Mouse (Mus musculus) gastrocnemius, adult 8-10 months (tissue): ENCODE data around the gene Ppargc1a. TPM values are rescaled to one million over a fixed set of nuclear protein-coding genes. Genes with fewer than 3 reads are reported as not detected.

ENCODE experiments used
- DNase-seq, 2 experiments: peaks; one replicate each; pipeline ENCODE4 v3.0.0; 2022; ENCODE audit warnings: low spot score in 2 of 2
- total RNA-seq, 4 experiments: library from RNA; stranded (reverse); gene quantifications; 2 replicates each; pipeline ENCODE4 v1.2.4; 2022

The Ppargc1a gene
- total RNA-seq, 4 experiments from 2014 or later, result 26.3 to 47.8 (median 38.9) TPM

GRCm38 (mm10) chr5:51426406-51426805 lies 141.1 kb downstream of the Ppargc1a start:
- no peak for DNase-seq

DNA sequence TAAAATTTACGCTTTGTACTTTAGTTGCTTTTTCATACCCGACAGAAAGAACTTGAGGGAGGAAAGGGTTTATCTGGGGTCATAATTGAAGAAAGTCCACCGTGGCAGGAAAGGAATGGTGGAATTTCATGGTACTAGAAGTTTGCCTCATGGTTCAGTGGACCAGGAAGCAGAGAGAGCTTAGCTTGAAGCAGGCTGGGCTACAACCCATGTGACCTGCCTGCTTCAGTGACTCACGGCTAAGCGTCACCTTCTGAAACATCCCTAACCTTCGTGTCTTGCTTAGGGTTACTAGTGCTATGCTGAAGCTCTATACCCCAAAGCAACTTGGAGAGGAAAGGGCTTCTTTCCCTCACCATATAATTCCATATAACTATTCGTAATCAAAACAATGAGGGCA lies 151.1 kb downstream of the Ppargc1a start:
- no peak for DNase-seq

DNA sequence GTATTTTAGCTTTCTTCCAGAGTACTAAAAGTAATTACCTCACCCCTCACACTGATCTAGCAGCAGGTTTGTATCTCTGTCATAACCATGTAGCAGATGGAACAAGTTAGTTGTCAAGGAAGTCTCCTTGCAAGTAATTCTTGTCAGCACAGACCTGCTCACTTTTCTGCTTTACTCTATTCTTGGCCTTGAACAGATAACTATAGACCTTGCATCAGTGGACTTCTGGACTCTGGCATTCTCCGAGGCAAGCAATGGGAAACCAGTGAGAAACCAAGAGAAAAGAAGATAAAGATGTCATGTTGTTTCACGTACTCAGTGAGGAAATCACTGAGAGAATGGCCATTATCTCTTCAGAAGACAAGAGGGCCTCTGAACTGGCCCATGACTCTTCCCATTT lies 152.1 kb downstream of the Ppargc1a start:
- DNase-seq, result no peak

DNA sequence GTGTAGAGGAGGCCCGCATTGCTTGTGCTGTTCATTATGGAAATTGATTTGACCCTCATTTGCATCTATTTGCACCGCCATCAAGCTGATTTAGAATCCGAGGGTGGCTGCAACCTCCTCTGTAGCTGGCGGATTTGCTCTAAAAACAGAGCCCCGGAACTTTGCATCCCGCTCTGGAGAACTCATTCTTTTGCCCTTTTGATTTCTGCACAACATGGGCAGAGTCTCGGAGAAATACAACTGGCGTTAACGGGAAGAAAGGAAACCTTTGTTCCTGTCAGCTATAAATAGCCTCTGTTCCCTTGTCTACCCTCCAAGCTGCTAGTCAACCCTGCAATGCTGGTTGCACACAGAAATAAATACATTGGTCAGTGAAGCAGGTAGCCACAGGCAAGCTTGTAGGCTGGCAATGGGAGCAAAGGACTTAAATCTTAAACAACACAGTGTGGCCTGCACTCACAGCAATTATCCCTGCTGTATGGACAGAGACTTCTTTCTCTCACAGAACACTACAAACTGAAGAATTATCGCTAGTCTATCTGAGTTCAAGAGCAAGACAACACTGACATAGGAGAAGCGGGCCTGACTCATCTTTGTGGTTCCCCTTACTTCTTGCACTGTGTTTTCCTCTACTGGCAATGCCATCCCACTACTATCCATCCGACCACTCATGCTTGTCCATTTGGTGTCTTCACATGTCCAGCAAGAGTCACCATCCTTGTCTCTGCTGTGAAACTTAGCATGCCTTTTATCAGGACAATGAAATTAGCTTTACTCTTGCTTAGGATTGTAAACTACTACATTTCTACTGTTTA lies 155.0 kb downstream of the Ppargc1a start:
- DNase-seq, result no peak

GRCm38 (mm10) chr5:51410006-51410405 lies 157.5 kb downstream of the Ppargc1a start:
- no peak for DNase-seq

DNA sequence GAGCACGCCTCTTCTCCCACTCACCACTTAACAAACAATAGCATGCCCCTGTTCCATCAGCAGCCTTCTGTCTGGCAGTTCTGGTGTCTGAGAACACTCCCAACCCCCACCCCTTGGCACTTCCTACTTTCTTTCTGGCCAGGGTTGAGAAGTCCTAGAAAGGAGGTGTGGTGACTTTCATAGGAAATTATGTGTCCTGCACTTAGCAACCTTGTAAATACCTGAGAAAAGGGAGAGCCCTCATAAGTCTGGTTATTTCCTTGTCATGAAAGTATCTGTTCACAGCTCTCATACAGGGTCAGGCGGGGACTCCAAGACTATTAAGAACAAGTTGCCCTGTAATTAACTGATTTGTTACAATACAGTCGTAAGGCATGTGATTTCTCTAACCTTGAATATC lies 161.1 kb downstream of the Ppargc1a start:
- no peak for DNase-seq
